Mouse (Mus musculus) midbrain, embryonic 16.5 days (tissue): ENCODE data around the gene Zfp994. TPM values are rescaled to one million over a fixed set of nuclear protein-coding genes. Genes with fewer than 3 reads are reported as not detected.
"Not testable (repeated sequence)": the region's sequence is repeated elsewhere in the genome, so short reads cannot be mapped to it uniquely, and the experiment has no call there.

ENCODE experiments used
- ATAC-seq: fragments of 200-750 bp; cut with Nextera tagmentation; 2 replicates; pipeline ENCODE4 v1.8.0; 2017; ENCODE audit warnings: moderate TSS enrichment
- H3K27ac ChIP-seq: fragments of 300-500 bp; sonication (generic); 2 replicates; pipeline ENCODE4 v1.5.1; 2014; ENCODE audit warnings: mild to moderate bottlenecking, low read length, mixed read lengths
- H3K27me3 ChIP-seq: fragments of 300-500 bp; sonication (generic); 2 replicates; pipeline ENCODE4 v1.6.1; 2014; ENCODE audit warnings: low read depth, low read length, mixed read lengths; ENCODE audit not compliant: control insufficient read depth, insufficient read depth
- H3K36me3 ChIP-seq: fragments of 300-500 bp; sonication (generic); 2 replicates; pipeline ENCODE4 v1.6.1; 2014; ENCODE audit warnings: mild to moderate bottlenecking, low read length, moderate library complexity, mixed read lengths; ENCODE audit not compliant: control insufficient read depth, insufficient read depth
- H3K4me1 ChIP-seq: fragments of 300-500 bp; sonication (generic); 2 replicates; pipeline ENCODE4 v1.6.1; 2014; ENCODE audit warnings: mild to moderate bottlenecking, low read length, mixed read lengths; ENCODE audit not compliant: control insufficient read depth, insufficient read depth
- H3K4me2 ChIP-seq: fragments of 300-500 bp; sonication (generic); 2 replicates; pipeline ENCODE4 v1.6.1; 2014; ENCODE audit warnings: mild to moderate bottlenecking, low read length, mixed read lengths
- H3K4me3 ChIP-seq: fragments of 300-500 bp; sonication (generic); 2 replicates; pipeline ENCODE4 v1.5.1; 2014; ENCODE audit warnings: low read depth, mild to moderate bottlenecking, low read length, moderate library complexity, mixed read lengths
- H3K9ac ChIP-seq: fragments of 300-500 bp; sonication (generic); 2 replicates; pipeline ENCODE4 v1.6.1; 2014; ENCODE audit warnings: low read depth, low read length, mixed read lengths
- H3K9me3 ChIP-seq: fragments of 300-500 bp; sonication (generic); replicated peaks from 2 replicates; pipeline ENCODE4 v1.6.1; 2014; ENCODE audit warnings: mild to moderate bottlenecking, low read length, mixed read lengths; ENCODE audit not compliant: control insufficient read depth, poor library complexity, severe bottlenecking
- WGBS: fragments of 180-500 bp; shearing (Covaris S2); extraction: QIAGEN DNeasy Blood & Tissue Kit; methylation state at CpG from one replicate; pipeline ENCODE4 v1.1.7; 2014; 5-methylcytosine and 5-hydroxymethylcytosine counted together
- polyA plus RNA-seq: library from polyadenylated mRNA; unstranded; fragments of >200 nt; fragmentation: Nextera tagmentation; extraction: Ambion mirVana; gene quantifications from 2 replicates; pipeline ENCODE4 v1.2.1, GENCODE M21; 2015

Gene Zfp994
- 3.8 and 3.9 TPM in 2 replicates for polyA plus RNA-seq

GRCm38 (mm10) chr17:22225422-22226012, at the start of gene Zfp994:
TSS of gene Zfp994 (minus strand) at chr17:22225616.
- under 1% methylated on average over 23 of the region's 23 CpGs for WGBS
- not testable (repeated sequence) for H3K36me3 ChIP-seq, H3K4me1 ChIP-seq

GRCm38 (mm10) chr17:22230701-22231100, 5.3 kb upstream of the Zfp994 start:
- H3K4me1 ChIP-seq, H3K9ac ChIP-seq, ATAC-seq, H3K36me3 ChIP-seq, H3K27me3 ChIP-seq, H3K4me2 ChIP-seq, H3K9me3 ChIP-seq, H3K27ac ChIP-seq, H3K4me3 ChIP-seq: not testable (repeated sequence)
- 72% methylated on average over 18 of the region's 19 CpGs for WGBS

More at GRCm38 (mm10) chr17:22225422-22226012, at the start of gene Zfp994:
- not testable (repeated sequence) for H3K9me3 ChIP-seq, H3K27me3 ChIP-seq
- Histone ChIP-seq H3K9ac (peak within 1 kb of the TSS; percentile 76), H3K4me3 (peak within 1 kb of the TSS; percentile 66), H3K27ac (peak within 1 kb of the TSS; percentile 73), H3K4me2 (peak within 1 kb of the TSS; percentile 54)
- ATAC-seq = peak; percentile 99

GRCm38 (mm10) chr17:22225015-22225414, 401 bp downstream of the Zfp994 start:
- H3K27ac ChIP-seq = peak overlapping the region; percentile 73; the same call in 1 of the 2 replicates

GRCm38 (mm10) chr17:22165722-22166294, 59.6 kb downstream of the Zfp994 start, which contains the start of gene Zfp947:
TSS of gene Zfp947 (minus strand) at chr17:22166190.
- Histone ChIP-seq H3K4me3 (peak within 1 kb of the TSS; percentile 57), H3K4me2 (peak within 1 kb of the TSS; percentile 64), H3K27ac (peak within 1 kb of the TSS; percentile 64), H3K9ac (peak within 1 kb of the TSS; percentile 73)
- H3K36me3 ChIP-seq, H3K27me3 ChIP-seq, H3K4me1 ChIP-seq, H3K9me3 ChIP-seq: not testable (repeated sequence)
- peak; percentile 95 for ATAC-seq
- WGBS = 0% methylated on average over 16 of the region's 16 CpGs

More at GRCm38 (mm10) chr17:22225015-22225414, 401 bp downstream of the Zfp994 start:
- peak overlapping the region; percentile 66 for H3K4me3 ChIP-seq
- H3K36me3 ChIP-seq, H3K27me3 ChIP-seq, H3K4me1 ChIP-seq, H3K9me3 ChIP-seq: not testable (repeated sequence)
- WGBS = 0% methylated on average over 3 of the region's 3 CpGs
- peak overlapping the region; percentile 76; the same call in 1 of the 2 replicates for H3K9ac ChIP-seq
- peak; percentile 86 for ATAC-seq
- peak overlapping the region; percentile 54 for H3K4me2 ChIP-seq

- WGBS = 2% methylated on average over 3 of the region's 3 CpGs
- ATAC-seq = peak; percentile 82
- peak overlapping the region; percentile 64; the same call in 1 of the 2 replicates for H3K27ac ChIP-seq
These were observed 60.1 kb downstream of the Zfp994 start for GRCm38 (mm10) chr17:22165304-22165703.

GRCm38 (mm10) chr17:22153951-22154350, 71.5 kb downstream of the Zfp994 start:
- H3K27me3 ChIP-seq, H3K9me3 ChIP-seq, H3K4me2 ChIP-seq, H3K4me3 ChIP-seq, H3K27ac ChIP-seq, ATAC-seq, H3K9ac ChIP-seq, H3K36me3 ChIP-seq, H3K4me1 ChIP-seq: not testable (repeated sequence)
- 82% methylated on average over 2 of the region's 4 CpGs for WGBS

More at GRCm38 (mm10) chr17:22165304-22165703, 60.1 kb downstream of the Zfp994 start:
- Histone ChIP-seq H3K4me2 (peak overlapping the region; percentile 64), H3K9ac (peak overlapping the region; percentile 73), H3K4me3 (peak overlapping the region; percentile 57)
- not testable (repeated sequence) for H3K27me3 ChIP-seq, H3K4me1 ChIP-seq, H3K9me3 ChIP-seq, H3K36me3 ChIP-seq

Other genes starting within 250 kb of the Zfp994 start
- 2.2 and 2.6 TPM in 2 replicates for gene Zfp947, start 59.4 kb downstream of the Zfp994 start, polyA plus RNA-seq
- gene CT030661.1, start 89.2 kb upstream of the Zfp994 start, polyA plus RNA-seq = 12.6 and 13.3 TPM in 2 replicates
- gene Zfp944, start 135.8 kb upstream of the Zfp994 start, polyA plus RNA-seq = 14.0 and 14.9 TPM in 2 replicates
- 10.7 and 11.9 TPM in 2 replicates for gene Zfp758, start 135.8 kb upstream of the Zfp994 start, polyA plus RNA-seq
- 37.3 and 38.2 TPM in 2 replicates for gene Zfp946, start 198.6 kb upstream of the Zfp994 start, polyA plus RNA-seq